Mouse (Mus musculus): ENCODE measurements at regions not wholly inside any gene's neighbourhood (a gene's known extent, or its start where the extent isn't known, plus 50 kb on each side); places are given as distances from the start of the nearest gene placed in this dataset.

GRCm38 (mm10) chr3:99030636-99031035 is 110.2 kb upstream of the Wars2 start:
- no peaks in the 10 kb centered on the region for H3K27me3 ChIP-seq (ENCODE audit: insufficient read depth, low read length)
- no peaks in the 10 kb centered on the region for H3K36me3 ChIP-seq (ENCODE audit: insufficient read depth, low read length)
- H3K4me1 ChIP-seq (ENCODE audit: insufficient read depth, low read length): no peaks in the 10 kb centered on the region
- H3K9me3 ChIP-seq (ENCODE audit: low read length): no peaks in the 10 kb centered on the region
- no peak overlapping the region for H3K4me2 ChIP-seq (ENCODE audit: low read depth, low read length)
- TF ChIP-seq CTCF (IDR thresholded peaks at IDR 0.05; ENCODE audit: low read depth): no peak
- no peak overlapping the region for H3K9ac ChIP-seq (replicated peaks; ENCODE audit: low read length)
- DNase-seq (ENCODE audit: low spot score): no peak
- WGBS: 53% methylated on average over 1 of the region's 1 CpGs
- H3K4me3 ChIP-seq (ENCODE audit: low read length): no peak overlapping the region
- no peak for ATAC-seq
- no peak overlapping the region for H3K27ac ChIP-seq

- Histone ChIP-seq H3K9me3 (ENCODE audit: low read length) (no peaks in the 10 kb centered on the region), H3K4me3 (ENCODE audit: low read length) (no peak overlapping the region), H3K27me3 (ENCODE audit: insufficient read depth, low read length) (no peaks in the 10 kb centered on the region), H3K4me1 (ENCODE audit: insufficient read depth, low read length) (no peaks in the 10 kb centered on the region), H3K4me2 (ENCODE audit: low read depth, low read length) (no peak overlapping the region), H3K27ac (no peak overlapping the region), H3K36me3 (ENCODE audit: insufficient read depth, low read length) (no peaks in the 10 kb centered on the region), H3K9ac (replicated peaks; ENCODE audit: low read length) (no peak overlapping the region)
- TF ChIP-seq CTCF (IDR thresholded peaks at IDR 0.05; ENCODE audit: low read depth): no peak
- 82% methylated on average over 6 of the region's 6 CpGs for WGBS
- no peak for DNase-seq (ENCODE audit: low spot score)
- no peak for ATAC-seq
Measured at GRCm38 (mm10) chr3:99046190-99046589, 94.7 kb upstream of the Wars2 start.

- no peaks in the 10 kb centered on the region for H3K4me1 ChIP-seq (ENCODE audit: insufficient read depth, low read length)
- ATAC-seq (no peak), DNase-seq (ENCODE audit: low spot score) (no peak)
- H3K27me3 ChIP-seq (ENCODE audit: insufficient read depth, low read length): no peaks in the 10 kb centered on the region
- H3K9ac ChIP-seq (replicated peaks; ENCODE audit: low read length): no peak overlapping the region
- no peak overlapping the region for H3K27ac ChIP-seq
- no peak overlapping the region for H3K4me2 ChIP-seq (ENCODE audit: low read depth, low read length)
- H3K4me3 ChIP-seq (ENCODE audit: low read length): no peak overlapping the region
- no peaks in the 10 kb centered on the region for H3K9me3 ChIP-seq (ENCODE audit: low read length)
- no peak for TF ChIP-seq CTCF (IDR thresholded peaks at IDR 0.05; ENCODE audit: low read depth)
- WGBS: 68% methylated on average over 5 of the region's 5 CpGs
- H3K36me3 ChIP-seq (ENCODE audit: insufficient read depth, low read length): no peaks in the 10 kb centered on the region
Measured at GRCm38 (mm10) chr3:99047156-99047555, 93.7 kb upstream of the Wars2 start.

GRCm38 (mm10) chr3:99049305-99049704 is 91.6 kb upstream of the Wars2 start:
- H3K27ac ChIP-seq: no peak overlapping the region
- H3K9me3 ChIP-seq (ENCODE audit: low read length): no peaks in the 10 kb centered on the region
- no peak overlapping the region for H3K4me2 ChIP-seq (ENCODE audit: low read depth, low read length)
- DNase-seq (ENCODE audit: low spot score) (no peak), ATAC-seq (no peak)
- no peak for TF ChIP-seq CTCF (IDR thresholded peaks at IDR 0.05; ENCODE audit: low read depth)
- H3K4me1 ChIP-seq (ENCODE audit: insufficient read depth, low read length): no peaks in the 10 kb centered on the region
- no peaks in the 10 kb centered on the region for H3K27me3 ChIP-seq (ENCODE audit: insufficient read depth, low read length)
- WGBS: 74% methylated on average over 2 of the region's 2 CpGs
- H3K36me3 ChIP-seq (ENCODE audit: insufficient read depth, low read length): no peaks in the 10 kb centered on the region
- no peak overlapping the region for H3K9ac ChIP-seq (replicated peaks; ENCODE audit: low read length)
- no peak overlapping the region for H3K4me3 ChIP-seq (ENCODE audit: low read length)

GRCm38 (mm10) chr3:99052176-99052575 is 88.7 kb upstream of the Wars2 start:
- no peaks in the 10 kb centered on the region for H3K27me3 ChIP-seq (ENCODE audit: insufficient read depth, low read length)
- TF ChIP-seq CTCF (IDR thresholded peaks at IDR 0.05; ENCODE audit: low read depth): no peak
- H3K4me1 ChIP-seq (ENCODE audit: insufficient read depth, low read length): no peaks in the 10 kb centered on the region
- H3K36me3 ChIP-seq (ENCODE audit: insufficient read depth, low read length): no peaks in the 10 kb centered on the region
- H3K4me3 ChIP-seq (ENCODE audit: low read length): no peak overlapping the region
- ATAC-seq: no peak
- WGBS: 50% methylated on average over 4 of the region's 4 CpGs
- H3K9me3 ChIP-seq (ENCODE audit: low read length): no peaks in the 10 kb centered on the region
- no peak overlapping the region for H3K4me2 ChIP-seq (ENCODE audit: low read depth, low read length)
- H3K27ac ChIP-seq: no peak overlapping the region
- DNase-seq (ENCODE audit: low spot score): peak; percentile 26
- no peak overlapping the region for H3K9ac ChIP-seq (replicated peaks; ENCODE audit: low read length)

GRCm38 (mm10) chr3:99067168-99067567 is 73.7 kb upstream of the Wars2 start:
- ATAC-seq: no peak
- no peak for DNase-seq (ENCODE audit: low spot score)
- Histone ChIP-seq H3K4me3 (ENCODE audit: low read length) (no peak overlapping the region), H3K4me2 (ENCODE audit: low read depth, low read length) (no peak overlapping the region), H3K4me1 (ENCODE audit: insufficient read depth, low read length) (no peaks in the 10 kb centered on the region), H3K36me3 (ENCODE audit: insufficient read depth, low read length) (no peaks in the 10 kb centered on the region), H3K9ac (replicated peaks; ENCODE audit: low read length) (no peak overlapping the region), H3K27me3 (ENCODE audit: insufficient read depth, low read length) (no peaks in the 10 kb centered on the region), H3K9me3 (ENCODE audit: low read length) (no peaks in the 10 kb centered on the region), H3K27ac (no peak overlapping the region)
- 53% methylated on average over 3 of the region's 3 CpGs for WGBS
- TF ChIP-seq CTCF (IDR thresholded peaks at IDR 0.05; ENCODE audit: low read depth): no peak

Data from hindbrain, postnatal 0 days (tissue).